Mouse (Mus musculus) heart, postnatal 4 days (tissue): ENCODE measurements around the gene Prodh2. TPM values are rescaled to one million over a fixed set of nuclear protein-coding genes. Genes with fewer than 3 reads are reported as not detected.

ENCODE experiments used
- DNase-seq: peaks from one replicate; pipeline ENCODE4 v3.0.0; 2021
- microRNA-seq, 2 experiments: library from miRNA; unstranded; fragments of <30 nt; microRNA quantifications; one replicate each; pipeline ENCODE4 v1.2.0; 2021 to 2022
- total RNA-seq, 2 experiments: library from RNA; stranded (reverse); gene quantifications; 2 replicates each; pipeline ENCODE4 v1.2.3; 2021

Gene Prodh2
- total RNA-seq, 2 experiments from 2014 or later, result not detected

DNA sequence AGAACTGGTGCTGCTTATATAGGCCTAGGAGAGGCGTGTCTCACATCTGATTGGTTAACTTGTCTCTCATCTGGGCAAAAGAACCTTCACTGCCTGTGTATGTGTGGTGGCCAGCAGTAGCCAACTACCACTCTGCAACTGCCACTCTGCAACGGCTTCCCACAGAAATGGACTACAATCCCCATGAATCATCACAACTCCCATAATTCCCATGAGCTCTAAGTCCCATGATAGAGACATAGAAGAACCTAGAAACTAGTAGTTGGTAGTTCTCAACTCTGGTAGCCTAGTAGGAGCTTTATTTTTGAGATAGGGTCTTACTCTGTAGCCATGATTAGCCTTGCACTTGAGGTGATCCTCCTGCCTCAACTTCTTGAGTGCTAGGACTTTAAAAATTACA lies 56.5 kb downstream of the Prodh2 start:
- no peak for DNase-seq

GRCm38 (mm10) chr7:30550603-30551002 lies 57.2 kb downstream of the Prodh2 start:
- DNase-seq, result no peak

DNA sequence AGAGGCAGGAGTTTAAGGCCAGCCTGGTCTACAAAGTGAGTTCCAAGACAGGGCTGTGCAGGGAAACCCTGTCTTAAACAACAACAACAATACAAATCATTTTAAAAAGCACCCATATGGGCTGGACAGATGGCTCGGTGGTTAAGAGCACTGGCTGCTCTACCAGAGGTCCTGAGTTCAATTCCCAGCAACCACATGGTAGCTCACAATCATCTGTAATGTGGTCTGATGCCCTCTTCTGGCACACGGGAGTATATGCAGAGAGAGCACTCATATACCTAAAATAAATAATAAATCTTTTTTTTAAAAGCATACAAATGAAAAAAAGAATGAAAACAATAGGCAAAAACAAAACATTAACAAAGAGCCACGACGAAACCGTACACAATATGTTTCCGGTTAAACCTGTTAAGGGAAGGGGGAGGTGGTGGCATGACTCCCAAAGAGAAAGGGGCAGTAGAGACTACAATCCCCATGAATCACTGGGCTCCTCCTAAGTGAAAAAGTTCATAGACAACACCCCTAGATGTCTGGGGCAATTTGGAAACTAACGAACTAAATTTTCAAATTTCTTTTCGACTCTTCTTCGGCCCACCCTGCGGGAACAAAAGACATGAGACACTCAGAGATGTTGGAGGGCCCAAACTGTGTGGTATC lies 58.2 kb downstream of the Prodh2 start:
- no peak for DNase-seq

DNA sequence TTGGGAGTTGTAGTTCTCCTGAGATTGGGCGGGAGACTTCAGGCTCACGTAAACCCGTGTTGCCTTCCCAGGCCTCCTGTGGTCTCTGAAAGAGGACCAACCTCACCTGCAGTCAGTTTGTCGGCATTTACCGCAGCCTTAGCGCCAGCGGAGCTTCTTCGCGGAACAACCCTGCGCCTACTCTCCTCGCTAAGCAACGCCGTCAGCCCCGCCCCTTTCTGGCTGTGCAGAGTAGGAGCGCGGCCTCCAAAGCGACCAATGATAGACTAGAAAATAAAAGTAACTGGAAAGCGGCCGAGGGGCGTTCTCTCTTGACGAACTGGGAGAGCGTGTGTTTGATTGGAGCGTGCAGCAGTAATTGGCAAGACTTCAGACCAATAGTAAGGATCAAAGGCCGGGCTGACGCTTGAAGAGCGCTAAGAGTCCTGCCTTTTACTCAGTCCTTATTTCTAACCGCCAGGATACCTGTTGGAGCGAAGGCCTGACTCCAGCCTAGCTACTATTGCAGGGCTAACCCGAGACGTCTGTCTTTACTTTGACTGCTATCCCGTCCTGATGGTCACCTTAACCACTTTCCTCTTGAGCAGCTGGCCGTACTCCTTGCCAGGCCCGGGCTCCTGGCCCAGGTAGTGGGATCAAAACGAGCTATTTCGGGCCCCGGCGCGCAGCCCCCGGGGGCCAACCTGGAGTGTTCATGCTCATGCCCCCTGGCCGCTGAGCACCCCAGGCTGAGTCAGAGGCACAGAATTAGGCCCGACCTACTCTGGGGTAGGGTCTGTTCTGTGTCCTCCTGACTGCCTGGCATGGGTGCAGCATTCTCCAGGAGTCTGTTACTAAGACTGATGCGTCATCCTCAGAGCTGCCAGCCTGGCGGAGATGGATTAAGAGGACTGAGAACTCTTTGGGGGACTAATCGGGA lies 58.9 kb downstream of the Prodh2 start, which contains the start of the genes Hspb6 and Proser3:
Gene Hspb6, plus strand, starts transcription at position 77 of the 919 bp plus-strand sequence.
Gene Proser3, minus strand, starts transcription at position 198 of the 919 bp plus-strand sequence.
- peak; percentile 97 for DNase-seq

DNA sequence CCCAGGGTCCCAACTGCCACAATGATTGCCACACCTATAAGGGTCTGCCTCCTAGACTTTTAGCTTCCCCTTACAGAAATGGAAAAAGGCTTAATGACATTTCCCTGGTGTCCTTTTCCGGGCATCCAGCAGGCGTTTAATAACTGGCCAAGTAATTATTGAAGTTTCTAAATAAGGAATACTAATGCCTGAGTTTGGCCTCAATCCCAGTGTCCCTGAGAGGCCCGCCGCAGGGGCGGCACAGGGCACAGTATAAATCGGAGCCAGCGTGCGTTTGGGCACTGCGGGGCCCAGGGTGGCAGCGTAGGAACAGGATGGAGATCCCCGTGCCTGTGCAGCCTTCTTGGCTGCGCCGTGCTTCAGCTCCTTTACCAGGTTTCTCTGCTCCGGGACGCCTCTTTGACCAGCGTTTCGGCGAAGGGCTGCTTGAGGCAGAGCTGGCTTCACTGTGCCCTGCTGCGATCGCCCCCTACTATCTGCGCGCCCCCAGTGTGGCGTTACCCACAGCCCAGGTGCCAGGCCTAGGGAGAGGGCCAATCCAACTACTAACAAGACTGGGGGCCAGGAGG lies 59.7 kb downstream of the Prodh2 start:
- DNase-seq, result peak; percentile 87

DNA sequence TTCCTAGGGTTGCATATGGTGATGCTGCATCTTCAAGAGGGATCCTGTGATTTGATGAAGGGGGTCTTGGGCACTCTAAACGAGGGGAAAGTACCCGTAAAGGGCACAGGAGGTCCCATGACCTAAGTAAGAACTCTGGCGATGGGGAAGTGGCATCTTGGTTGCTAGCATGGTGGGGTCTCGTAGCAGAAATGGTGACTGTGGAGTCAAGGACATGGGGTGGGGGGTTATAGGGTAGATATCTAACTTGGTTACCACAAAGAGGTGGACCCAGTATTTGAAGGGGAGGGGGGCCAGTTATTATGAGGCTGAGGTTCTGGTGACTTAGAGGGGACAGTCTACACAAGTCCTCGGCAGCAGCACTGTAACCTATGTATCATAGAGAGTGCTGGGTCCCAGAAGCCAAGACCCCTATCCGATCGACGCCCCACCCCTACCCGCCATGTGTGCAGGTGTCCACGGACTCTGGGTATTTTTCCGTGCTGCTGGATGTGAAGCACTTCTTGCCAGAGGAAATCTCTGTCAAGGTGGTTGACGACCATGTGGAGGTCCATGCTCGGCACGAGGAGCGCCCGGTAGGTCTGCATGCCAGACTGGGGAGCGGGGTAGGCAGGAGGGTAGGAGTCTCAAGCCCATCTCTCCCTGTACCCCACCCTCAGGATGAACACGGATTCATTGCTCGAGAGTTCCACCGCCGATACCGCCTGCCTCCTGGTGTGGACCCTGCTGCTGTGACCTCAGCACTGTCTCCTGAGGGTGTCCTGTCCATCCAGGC lies 60.6 kb downstream of the Prodh2 start:
- DNase-seq, result peak; percentile 7

DNA sequence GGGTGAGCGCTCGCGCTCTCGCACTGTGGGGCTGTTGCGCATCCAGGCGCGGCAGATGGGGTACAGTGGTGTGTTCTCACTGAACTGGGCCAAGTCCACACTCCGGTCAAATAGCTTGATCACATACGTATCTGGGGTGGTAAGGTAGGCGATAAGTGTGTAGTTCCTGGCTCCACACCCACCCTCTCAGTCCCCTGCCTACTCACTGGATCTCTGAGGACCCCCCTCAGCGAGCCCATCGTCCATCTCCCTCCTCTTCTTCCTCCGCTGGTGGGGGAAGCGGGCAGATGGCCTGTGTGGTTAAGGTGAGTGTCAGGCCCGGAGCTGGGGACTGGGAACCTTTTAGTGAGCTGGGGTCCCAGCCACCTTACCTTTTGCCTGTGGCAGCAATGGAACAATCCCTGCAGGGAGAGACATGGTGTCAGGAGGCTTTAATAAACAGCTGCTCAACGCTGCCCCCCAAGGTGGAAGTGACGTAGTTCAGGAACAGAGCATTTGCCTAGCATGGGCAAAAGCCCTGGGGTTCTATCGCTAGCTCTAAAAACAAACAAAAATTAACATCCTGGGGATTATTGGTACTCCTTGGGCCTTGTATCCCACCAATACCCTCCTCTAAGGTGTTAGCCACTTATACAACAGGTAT lies 63.6 kb downstream of the Prodh2 start:
- peak; percentile 29 for DNase-seq

DNA sequence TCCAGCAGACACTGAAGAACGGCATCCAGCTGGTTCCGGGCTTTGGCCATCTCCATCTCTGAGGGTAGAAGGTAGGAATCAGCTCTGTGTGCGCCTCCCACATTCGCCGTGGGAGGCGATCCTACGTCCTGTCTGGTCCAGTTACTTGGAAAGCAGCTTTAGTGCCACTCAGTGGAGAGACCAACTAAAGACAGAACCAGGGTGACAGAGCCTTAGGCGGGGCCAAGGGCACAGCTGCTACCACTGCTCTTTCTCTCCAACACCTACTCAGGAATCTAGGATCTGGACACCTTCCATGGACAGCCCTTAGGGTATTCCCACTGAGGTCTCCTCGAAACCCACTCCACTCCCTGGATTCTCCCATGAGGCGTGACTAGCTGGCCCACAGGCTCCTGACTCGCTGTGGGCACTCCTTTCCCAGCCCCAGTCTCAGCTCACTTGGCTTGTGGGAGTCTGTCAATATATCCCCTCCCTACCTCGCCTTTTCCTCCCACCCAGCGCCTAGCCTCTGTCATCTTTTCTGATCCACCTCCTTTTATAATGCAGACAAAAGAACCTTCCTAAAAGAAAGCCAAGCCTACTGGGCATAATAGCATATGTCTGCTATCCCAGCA lies 64.6 kb downstream of the Prodh2 start:
- DNase-seq, result no peak

GRCm38 (mm10) chr7:30558656-30559442 lies 65.4 kb downstream of the Prodh2 start:
- DNase-seq, result no peak

GRCm38 (mm10) chr7:30559443-30559954 lies 66.1 kb downstream of the Prodh2 start, which contains the start of gene Lin37:
TSS of gene Lin37 (minus strand) at chr7:30559838.
- DNase-seq, result peak; percentile 96

GRCm38 (mm10) chr7:30560296-30560695 lies 66.9 kb downstream of the Prodh2 start:
- DNase-seq, result no peak

DNA sequence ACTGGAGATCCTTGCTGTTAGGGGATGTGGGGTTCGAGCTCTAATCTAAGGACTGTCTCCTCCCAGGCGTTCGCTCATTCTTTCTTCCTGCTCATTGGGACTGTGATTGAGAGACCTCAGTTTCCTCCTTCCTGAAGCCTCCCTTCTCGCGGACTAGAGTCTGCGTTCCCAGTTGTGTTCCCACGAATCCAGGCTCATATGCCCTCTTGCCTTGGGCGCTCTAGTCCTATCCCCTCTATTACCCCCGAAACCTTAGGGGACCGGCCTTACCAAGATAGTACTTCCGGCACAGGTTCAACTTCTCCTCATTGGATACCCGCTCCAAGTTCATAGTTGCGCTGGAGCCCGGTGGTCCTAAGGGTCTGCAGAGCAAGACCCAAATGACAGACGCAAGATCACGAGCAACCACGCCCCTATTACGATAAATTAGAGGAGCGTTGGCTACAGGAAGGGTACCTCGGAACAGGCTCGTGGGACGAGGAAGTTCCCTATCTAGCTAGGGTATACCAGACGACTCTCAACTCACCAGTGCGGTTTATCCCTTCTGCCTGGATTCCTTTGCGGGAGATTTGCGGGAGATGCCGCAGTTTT lies 69.2 kb downstream of the Prodh2 start:
- DNase-seq, result no peak

Small RNA genes lying within 50 kb of the gene (microRNA-seq; reads per million reads assigned to microRNA genes)
- gene Gm38670, result 2.1 to 2.2 reads per million in 2 experiments

Other genes with a start within 250 kb of the Prodh2 start
- under 1 TPM; 0.38 to 0.54 TPM for gene Thap8, start 213.5 kb upstream of the Prodh2 start, total RNA-seq
- 10 to 100 TPM in 1 of 2 experiments, 1 to 10 TPM in 1; 9.7 to 12.3 TPM for gene Wdr62, start 213.2 kb upstream of the Prodh2 start, total RNA-seq
- 10 to 100 TPM; 10.1 to 12.8 TPM for gene Clip3, start 201.9 kb upstream of the Prodh2 start, total RNA-seq
- gene Alkbh6, start 184.9 kb upstream of the Prodh2 start, total RNA-seq, result 10 to 100 TPM; 29.4 to 30.8 TPM
- 1 to 10 TPM; 1.3 to 3.2 TPM for gene Syne4, start 178.8 kb upstream of the Prodh2 start, total RNA-seq
- under 1 TPM; 0.70 to 0.91 TPM for gene E130208F15Rik, start 171.9 kb upstream of the Prodh2 start, total RNA-seq
- 10 to 100 TPM; 15.5 to 16.6 TPM for gene Sdhaf1, start 169.7 kb upstream of the Prodh2 start, total RNA-seq
- gene Lrfn3, start 130.8 kb upstream of the Prodh2 start, total RNA-seq, result 1 to 10 TPM; 1.4 to 2.2 TPM
- gene Tyrobp, start 79.9 kb upstream of the Prodh2 start, total RNA-seq, result 10 to 100 TPM; 11.1 to 13.5 TPM
- gene Hcst, start 73.8 kb upstream of the Prodh2 start, total RNA-seq, result under 1 TPM in 1 of 2 experiments, not detected in 1; 0.88 TPM
- gene Nfkbid, start 71.9 kb upstream of the Prodh2 start, total RNA-seq, result 1 to 10 TPM in 1 of 2 experiments, under 1 TPM in 1; 0.43 to 1.3 TPM
- gene Aplp1, start 48.1 kb upstream of the Prodh2 start, total RNA-seq, result 1 to 10 TPM; 6.0 to 7.4 TPM
- under 1 TPM in 1 of 2 experiments, not detected in 1; 0.34 TPM for gene Kirrel2, start 35.9 kb upstream of the Prodh2 start, total RNA-seq
- not detected for gene Nphs1, start 35.3 kb upstream of the Prodh2 start, total RNA-seq
- gene Arhgap33, start 41.4 kb downstream of the Prodh2 start, total RNA-seq, result 10 to 100 TPM in 1 of 2 experiments, 1 to 10 TPM in 1; 7.3 to 12.8 TPM
- 100 to 1,000 TPM; 279 to 308 TPM for gene Hspb6, start 58.6 kb downstream of the Prodh2 start, total RNA-seq
- 1 to 10 TPM; 5.2 to 7.8 TPM for gene Proser3, start 58.7 kb downstream of the Prodh2 start, total RNA-seq
- gene Lin37, start 66.2 kb downstream of the Prodh2 start, total RNA-seq, result 10 to 100 TPM; 14.8 to 17.1 TPM
- gene U2af1l4, start 69.7 kb downstream of the Prodh2 start, total RNA-seq, result 10 to 100 TPM; 70.5 to 72.7 TPM
- 1 to 10 TPM; 2.1 to 3.1 TPM for gene Gm49396, start 69.7 kb downstream of the Prodh2 start, total RNA-seq
- 10 to 100 TPM; 80.0 to 83.8 TPM for gene Psenen, start 70.0 kb downstream of the Prodh2 start, total RNA-seq
- gene Igflr1, start 71.8 kb downstream of the Prodh2 start, total RNA-seq, result 1 to 10 TPM; 1.1 to 1.2 TPM
- gene Kmt2b, start 95.1 kb downstream of the Prodh2 start, total RNA-seq, result 10 to 100 TPM; 29.5 to 35.8 TPM
- gene Zbtb32, start 105.3 kb downstream of the Prodh2 start, total RNA-seq, result not detected
- gene Upk1a, start 119.2 kb downstream of the Prodh2 start, total RNA-seq, result under 1 TPM; 0.62 to 0.86 TPM
- 1,000 to 10,000 TPM; 2,883 to 3,014 TPM for gene Cox6b1, start 132.5 kb downstream of the Prodh2 start, total RNA-seq
- gene Etv2, start 142.2 kb downstream of the Prodh2 start, total RNA-seq, result not detected
- gene Rbm42, start 156.7 kb downstream of the Prodh2 start, total RNA-seq, result 10 to 100 TPM; 58.8 to 62.2 TPM
- gene Haus5, start 171.4 kb downstream of the Prodh2 start, total RNA-seq, result 10 to 100 TPM; 13.1 to 16.6 TPM
- not detected for gene Pmis2, start 178.0 kb downstream of the Prodh2 start, total RNA-seq
- not detected for gene 2200002J24Rik, start 205.3 kb downstream of the Prodh2 start, total RNA-seq
- under 1 TPM; 0.14 to 0.74 TPM for gene Atp4a, start 218.6 kb downstream of the Prodh2 start, total RNA-seq
- 100 to 1,000 TPM; 208 to 221 TPM for gene Tmem147, start 235.9 kb downstream of the Prodh2 start, total RNA-seq